Mouse (Mus musculus) liver, embryonic 14.5 days (tissue): ENCODE measurements around the gene Zfp644.

Experiments used
- CTCF ChIP-seq: IDR thresholded peaks from 2 replicates; pipeline ENCODE4 v1.5.1; 2016; ENCODE audit warnings: antibody characterized with exemption, low read depth, control low read depth
- EP300 ChIP-seq: IDR thresholded peaks from 2 replicates; pipeline ENCODE4 v1.6.1; 2016; ENCODE audit warnings: antibody characterized with exemption, low read depth

GRCm38 (mm10) chr5:106589006-106589405 lies 108.1 kb downstream of the Zfp644 start:
- TF ChIP-seq EP300 (no peak), CTCF (no peak)
